8 mouse cellular contexts compared by ENCODE assay signal in the genomic region with DNA sequence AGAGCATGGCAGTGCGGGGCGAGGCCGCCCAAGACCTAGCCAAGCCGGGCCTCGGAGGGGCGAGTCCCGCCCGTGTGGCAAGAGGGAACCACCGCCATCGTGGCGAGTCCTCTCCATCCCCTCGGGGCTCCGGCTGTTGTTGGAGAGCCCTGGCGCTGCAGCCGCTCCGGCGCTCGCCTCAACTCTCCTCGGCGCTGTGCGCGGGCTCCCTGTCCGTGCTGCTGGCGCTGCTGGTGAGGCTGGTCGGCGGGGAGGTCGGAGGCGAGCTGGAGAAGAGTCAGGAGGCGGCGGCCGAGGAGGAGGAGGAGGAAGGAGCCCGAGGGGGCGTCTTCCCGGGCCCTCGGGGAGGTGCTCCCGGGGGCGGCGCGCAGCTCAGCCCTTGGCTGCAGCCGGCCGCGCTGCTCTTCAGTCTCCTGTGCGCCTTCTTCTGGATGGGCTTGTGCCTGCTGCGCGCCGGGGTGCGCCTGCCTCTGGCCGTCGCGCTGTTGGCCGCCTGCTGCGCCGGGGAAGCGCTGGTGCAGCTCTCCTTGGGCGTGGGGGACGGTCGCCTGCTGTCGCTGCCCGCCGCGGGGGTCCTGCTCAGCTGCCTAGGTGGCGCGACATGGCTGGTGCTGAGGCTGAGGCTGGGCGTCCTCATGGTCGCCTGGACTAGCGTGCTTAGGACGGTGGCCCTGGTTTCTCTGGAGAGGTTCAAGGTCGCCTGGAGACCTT. TPM values are rescaled to one million over a fixed set of nuclear protein-coding genes. Genes with fewer than 3 reads are reported as not detected.
DNase-seq lines count a peak whose midpoint lies in the region; ATAC-seq lines count a peak whose summit lies in the region.

No protein-coding gene starts in this region.

- H3K27me3 ChIP-seq in lung, embryonic 15.5 days, result peaks cover 12% of the 10 kb centered on the region

- peak; percentile 44 to 49 for ATAC-seq in hematopoietic stem cell, adult 5-6 weeks (replicated peaks in 1 of 2; ENCODE audit: insufficient read depth in 1 of 2, low FRiP score in 2 of 2, low TSS enrichment in 1 of 2, low read depth in 1 of 2, poor library complexity in 2 of 2, severe bottlenecking in 2 of 2)
- peak; percentile 93 for ATAC-seq in lung, embryonic 15.5 days (ENCODE audit: borderline replicate concordance, extremely low read depth, low FRiP score, low TSS enrichment)
- no peak for ATAC-seq in monocyte, adult 5-6 weeks (replicated peaks; ENCODE audit: insufficient number of reproducible peaks, low FRiP score, low TSS enrichment, poor library complexity, severe bottlenecking)

- no peaks in the 10 kb centered on the region; the same call in 1 of the 2 replicates for H3K36me3 ChIP-seq in lung, embryonic 15.5 days

- under 1% methylated on average over 66 of the region's 68 CpGs for WGBS in lung, embryonic 15.5 days

- H3K4me3 ChIP-seq in lung, embryonic 15.5 days, result peak overlapping the region; percentile 65

- H3K4me1 ChIP-seq in lung, embryonic 15.5 days, result peaks cover 12% of the 10 kb centered on the region

- peak overlapping the region; percentile 95 for H3K4me2 ChIP-seq in lung, embryonic 15.5 days

- DNase-seq in ZHBTc4 (ENCODE audit: low read depth, low spot score), result peak; percentile 83
- peak; percentile 80 to 81 for DNase-seq in cerebellum, postnatal 10 days
- peak; percentile 6 to 23 for DNase-seq in frontal cortex, postnatal 14 days (ENCODE audit: low spot score in 2 of 2)
- peak; percentile 42 to 60 for DNase-seq in layer of hippocampus, postnatal 10 days (ENCODE audit: low spot score in 2 of 2)
- peak; percentile 45 for DNase-seq in right cerebral cortex, adult 18-20 months

- H3K9ac ChIP-seq in lung, embryonic 15.5 days, result peak overlapping the region; percentile 78

- H3K9me3 ChIP-seq in lung, embryonic 15.5 days, result no peaks in the 10 kb centered on the region

- H3K27ac ChIP-seq in lung, embryonic 15.5 days, result peak overlapping the region; percentile 84

RNA-seq across cellular contexts. Expression of gene Pde3a, which starts 0.7 kb away (rescaled TPM):
- total RNA-seq in hematopoietic stem cell, adult 5-6 weeks (2017), result 0.13 TPM in 1 of 2 replicates, not detected in the other
- 1 to 10 TPM; 3.7 to 4.2 TPM for total RNA-seq in layer of hippocampus, postnatal 10 days (2021)
- polyA plus RNA-seq in lung, embryonic 15.5 days (2015; fragmentation: Nextera tagmentation; extraction: Ambion mirVana), result 4.6 and 5.0 TPM in 2 replicates
- 0.10 to 0.87 TPM in 2 of 3 replicates, not detected in the other for total RNA-seq in monocyte, adult 5-6 weeks (2017)

Comparison
In these comparisons a context has a peak if more than half of its experiments do, and no peak if none do; other contexts are left out.
1. DNase-seq: peak in every context shown above with its lines; median percentile 83 in ZHBTc4; 80 in cerebellum, postnatal 10 days; 51 in layer of hippocampus, postnatal 10 days; 45 in right cerebral cortex, adult 18-20 months; 14 in frontal cortex, postnatal 14 days.